Mouse (Mus musculus): Measurements from ENCODE around the gene Nps.

GRCm38 (mm10) chr7:135239441-135239840 lies 19.1 kb upstream of the Nps start:
- TF ChIP-seq CTCF (IDR thresholded peaks at IDR 0.05; ENCODE audit: control insufficient read depth, insufficient read depth, insufficient read length) (no peak), CEBPB (IDR thresholded peaks at IDR 0.05; ENCODE audit: low read depth) (no peak), MYOD1 (IDR thresholded peaks at IDR 0.05; ENCODE audit: control insufficient read depth, insufficient read length, low read depth) (no peak)
